Mouse (Mus musculus): ENCODE measurements at regions not wholly inside any gene's neighbourhood (a gene's known extent, or its start where the extent isn't known, plus 50 kb on each side); places are given as distances from the start of the nearest gene placed in this dataset.

- no peak for DNase-seq (ENCODE audit: low read depth, low spot score)
Measured at GRCm38 (mm10) chr14:76613604-76614003, 56.9 kb upstream of the Serp2 start.

- no peak for DNase-seq (ENCODE audit: low read depth, low spot score)
Measured at GRCm38 (mm10) chr14:76610429-76611378, 54.0 kb upstream of the Serp2 start.
